Mouse (Mus musculus) CH12.LX (cell line): ENCODE data around the gene Napsa. TPM values are rescaled to one million over a fixed set of nuclear protein-coding genes. Genes with fewer than 3 reads are reported as not detected.

Experiments
- DNase-seq: peaks from one replicate; pipeline ENCODE4 v3.0.0-alpha.2; 2013; ENCODE audit errors: extremely low read depth
- H3K27ac ChIP-seq: 2 replicates; pipeline ENCODE4 v1.5.1; 2012; ENCODE audit warnings: low read depth, mild to moderate bottlenecking, control low read depth, moderate library complexity; ENCODE audit not compliant: insufficient read depth
- H3K27me3 ChIP-seq: replicated peaks from 2 replicates; pipeline ENCODE3; 2012; ENCODE audit warnings: inconsistent platforms
- H3K36me3 ChIP-seq, 2 experiments: replicated peaks in 1 of 2; 2 replicates each; pipeline versions ENCODE3 to v1.6.1; 2012; ENCODE audit warnings: inconsistent platforms in 1 of 2, low read length in 1 of 2, mild to moderate bottlenecking in 1 of 2, mixed read lengths in 1 of 2, moderate library complexity in 1 of 2; ENCODE audit not compliant: control insufficient read depth in 1 of 2, insufficient read depth in 1 of 2
- H3K4me1 ChIP-seq, 2 experiments: 2 replicates each; pipeline ENCODE4 v1.6.1; 2012; ENCODE audit warnings: inconsistent platforms in 1 of 2, moderate library complexity in 1 of 2; ENCODE audit not compliant: insufficient read depth in 2 of 2, control insufficient read depth in 1 of 2
- H3K4me2 ChIP-seq: 2 replicates; pipeline ENCODE4 v1.6.1; 2012; ENCODE audit warnings: low read depth, mild to moderate bottlenecking, control low read depth; ENCODE audit not compliant: poor library complexity, insufficient read depth, severe bottlenecking
- H3K4me3 ChIP-seq, 3 experiments: fragments of 150-350 bp in 1 of 3; sonication (generic) in 1 of 3; replicated peaks in 1 of 3; 2 replicates each; pipeline versions ENCODE3 to v1.5.1; 2011 to 2012; ENCODE audit warnings: low read depth in 2 of 3, low read length in 2 of 3, mild to moderate bottlenecking in 2 of 3, moderate library complexity in 2 of 3, control low read depth in 1 of 3, improper control_type of control experiment in 1 of 3, inconsistent platforms in 1 of 3, mixed read lengths in 1 of 3; ENCODE audit not compliant: poor library complexity in 1 of 3
- H3K79me2 ChIP-seq: replicated peaks from 2 replicates; pipeline ENCODE4 v1.6.1; 2012; ENCODE audit warnings: mild to moderate bottlenecking, moderate library complexity; ENCODE audit not compliant: control insufficient read depth, poor library complexity, insufficient read depth, severe bottlenecking; ENCODE audit errors: extremely low read depth
- H3K9ac ChIP-seq: 2 replicates; pipeline ENCODE4 v1.6.1; 2012; ENCODE audit warnings: low read depth, mild to moderate bottlenecking, control low read depth, moderate library complexity; ENCODE audit not compliant: insufficient read depth
- H3K9me3 ChIP-seq: replicated peaks from 2 replicates; pipeline ENCODE3; 2012; ENCODE audit warnings: low read length, inconsistent platforms, mixed read lengths
- BHLHE40 ChIP-seq: IDR thresholded peaks from 2 replicates; pipeline ENCODE4 v1.6.1; 2011; ENCODE audit warnings: mild to moderate bottlenecking, low read depth, low read length, improper control_type of control experiment
- CHD1 ChIP-seq: IDR thresholded peaks from 2 replicates; pipeline ENCODE4 v1.6.1; 2012; ENCODE audit warnings: low read depth, low read length, improper control_type of control experiment, inconsistent platforms
- CHD2 ChIP-seq: IDR thresholded peaks from 2 replicates; pipeline ENCODE4 v1.6.1; 2011; ENCODE audit warnings: low read length, improper control_type of control experiment
- CTCF ChIP-seq, 2 experiments: IDR thresholded peaks in 1 of 2; conservative IDR thresholded peaks in 1 of 2; 2 replicates each; pipeline ENCODE4 v1.5.1; 2011 to 2012; ENCODE audit warnings: low read depth in 2 of 2, low read length in 2 of 2, improper control_type of control experiment in 1 of 2, inconsistent platforms in 1 of 2, mild to moderate bottlenecking in 1 of 2, moderate library complexity in 1 of 2
- E2F4 ChIP-seq: IDR thresholded peaks from 2 replicates; pipeline ENCODE4 v1.6.1; 2011; ENCODE audit warnings: low read depth, low read length, improper control_type of control experiment; ENCODE audit not compliant: insufficient replicate concordance
- ELF1 ChIP-seq: IDR thresholded peaks from 2 replicates; pipeline ENCODE4 v1.6.1; 2014; ENCODE audit warnings: low read depth, mild to moderate bottlenecking, inconsistent platforms, low read length, improper control_type of control experiment
- EP300 ChIP-seq: IDR thresholded peaks from 2 replicates; pipeline ENCODE4 v1.6.1; 2011; ENCODE audit warnings: low read length, improper control_type of control experiment
- ETS1 ChIP-seq: conservative IDR thresholded peaks from 2 replicates; pipeline ENCODE4 v1.6.1; 2012; ENCODE audit warnings: low read depth, mild to moderate bottlenecking, inconsistent platforms, low read length, improper control_type of control experiment, moderate library complexity
- GABPA ChIP-seq: IDR thresholded peaks from 2 replicates; pipeline ENCODE4 v1.6.1; 2012; ENCODE audit warnings: low read depth, low read length, improper control_type of control experiment, inconsistent platforms; ENCODE audit not compliant: insufficient replicate concordance
- HCFC1 ChIP-seq: IDR thresholded peaks from 2 replicates; pipeline ENCODE4 v1.6.1; 2012; ENCODE audit warnings: low read depth, mild to moderate bottlenecking, inconsistent platforms, low read length, improper control_type of control experiment
- IRF4 ChIP-seq: IDR thresholded peaks from 2 replicates; pipeline ENCODE4 v1.6.1; 2014; ENCODE audit warnings: low read depth, mild to moderate bottlenecking, inconsistent platforms, low read length, improper control_type of control experiment
- JUN ChIP-seq: IDR thresholded peaks from 2 replicates; pipeline ENCODE4 v1.6.1; 2011; ENCODE audit warnings: low read depth, mild to moderate bottlenecking, low read length, improper control_type of control experiment, moderate library complexity; ENCODE audit not compliant: insufficient read depth
- JUND ChIP-seq: conservative IDR thresholded peaks from 2 replicates; pipeline ENCODE4 v1.6.1; 2011; ENCODE audit warnings: low read depth, low read length, improper control_type of control experiment
- KAT2A ChIP-seq: IDR thresholded peaks from 2 replicates; pipeline ENCODE4 v1.6.1; 2012; ENCODE audit warnings: low read length, improper control_type of control experiment, inconsistent platforms; ENCODE audit not compliant: insufficient replicate concordance
- MAFK ChIP-seq: IDR thresholded peaks from 2 replicates; pipeline ENCODE4 v1.6.1; 2011; ENCODE audit warnings: low read length, improper control_type of control experiment; ENCODE audit not compliant: insufficient replicate concordance
- MAX ChIP-seq: IDR thresholded peaks from 2 replicates; pipeline ENCODE4 v1.6.1; 2011; ENCODE audit warnings: low read length, improper control_type of control experiment
- MAZ ChIP-seq: IDR thresholded peaks from 2 replicates; pipeline ENCODE4 v1.6.1; 2012; ENCODE audit warnings: low read depth, mild to moderate bottlenecking, inconsistent platforms, low read length, improper control_type of control experiment, moderate library complexity
- MEF2A ChIP-seq: IDR thresholded peaks from 2 replicates; pipeline ENCODE4 v1.6.1; 2014; ENCODE audit warnings: low read depth, mild to moderate bottlenecking, inconsistent platforms, low read length, improper control_type of control experiment, borderline replicate concordance
- MXI1 ChIP-seq: IDR thresholded peaks from 2 replicates; pipeline ENCODE4 v1.6.1; 2011; ENCODE audit warnings: mild to moderate bottlenecking, low read depth, low read length, improper control_type of control experiment
- MYC ChIP-seq: IDR thresholded peaks from 2 replicates; pipeline ENCODE4 v1.6.1; 2011; ENCODE audit warnings: low read depth, mild to moderate bottlenecking, improper control_type of control experiment, low read length
- NELFE ChIP-seq: IDR thresholded peaks from 2 replicates; pipeline ENCODE4 v1.6.1; 2011; ENCODE audit warnings: low read depth, low read length, improper control_type of control experiment
- NRF1 ChIP-seq: IDR thresholded peaks from 2 replicates; pipeline ENCODE4 v1.6.1; 2014; ENCODE audit warnings: low read depth, mild to moderate bottlenecking, inconsistent platforms, low read length, improper control_type of control experiment, moderate library complexity
- PAX5 ChIP-seq: IDR thresholded peaks from 2 replicates; pipeline ENCODE4 v1.6.1; 2012; ENCODE audit warnings: low read length, inconsistent platforms, mixed read lengths
- POLR2A ChIP-seq: IDR thresholded peaks from 2 replicates; pipeline ENCODE4 v1.6.1; 2011; ENCODE audit warnings: low read depth, mild to moderate bottlenecking, improper control_type of control experiment, low read length
- POLR2AphosphoS2 ChIP-seq: IDR thresholded peaks from 2 replicates; pipeline ENCODE4 v1.6.1; 2011; ENCODE audit warnings: low read depth, low read length, improper control_type of control experiment
- RAD21 ChIP-seq: IDR thresholded peaks from 2 replicates; pipeline ENCODE4 v1.6.1; 2011; ENCODE audit warnings: low read depth, mild to moderate bottlenecking, low read length, improper control_type of control experiment, moderate library complexity
- RCOR1 ChIP-seq: conservative IDR thresholded peaks from 2 replicates; pipeline ENCODE4 v1.6.1; 2012; ENCODE audit warnings: low read depth, mild to moderate bottlenecking, inconsistent platforms, low read length, improper control_type of control experiment
- SIN3A ChIP-seq: IDR thresholded peaks from 2 replicates; pipeline ENCODE4 v1.6.1; 2012; ENCODE audit warnings: low read length, improper control_type of control experiment, inconsistent platforms
- SMC3 ChIP-seq: IDR thresholded peaks from 2 replicates; pipeline ENCODE4 v1.6.1; 2011; ENCODE audit warnings: low read depth, low read length, improper control_type of control experiment
- TBP ChIP-seq: conservative IDR thresholded peaks from 2 replicates; pipeline ENCODE4 v1.6.1; 2011; ENCODE audit warnings: low read depth, low read length, improper control_type of control experiment
- TCF12 ChIP-seq: IDR thresholded peaks from 2 replicates; pipeline ENCODE4 v1.6.1; 2014; ENCODE audit warnings: low read depth, mild to moderate bottlenecking, inconsistent platforms, low read length, improper control_type of control experiment
- UBTF ChIP-seq: IDR thresholded peaks from 2 replicates; pipeline ENCODE4 v1.6.1; 2012; ENCODE audit warnings: low read depth, mild to moderate bottlenecking, inconsistent platforms, low read length, improper control_type of control experiment, moderate library complexity
- USF1 ChIP-seq: IDR thresholded peaks from 2 replicates; pipeline ENCODE4 v1.6.1; 2014; ENCODE audit warnings: low read depth, mild to moderate bottlenecking, inconsistent platforms, low read length, improper control_type of control experiment
- USF2 ChIP-seq: conservative IDR thresholded peaks from 2 replicates; pipeline ENCODE4 v1.6.1; 2011; ENCODE audit warnings: low read depth, low read length, improper control_type of control experiment
- ZC3H11A ChIP-seq: IDR thresholded peaks from 2 replicates; pipeline ENCODE4 v1.6.1; 2012; ENCODE audit warnings: low read depth, mild to moderate bottlenecking, inconsistent platforms, low read length, improper control_type of control experiment
- ZKSCAN1 ChIP-seq: IDR thresholded peaks from 2 replicates; pipeline ENCODE4 v1.6.1; 2012; ENCODE audit warnings: low read depth, inconsistent platforms, low read length, improper control_type of control experiment, borderline replicate concordance
- ZMIZ1 ChIP-seq: IDR thresholded peaks from 2 replicates; pipeline ENCODE4 v1.6.1; 2012; ENCODE audit warnings: low read depth, mild to moderate bottlenecking, inconsistent platforms, low read length, improper control_type of control experiment
- ZNF384 ChIP-seq: IDR thresholded peaks from 2 replicates; pipeline ENCODE4 v1.6.1; 2012; ENCODE audit warnings: low read depth, low read length, improper control_type of control experiment, inconsistent platforms
- dilution Hi-C: fragments of 300-500 bp; cut with MboI; formaldehyde crosslinking; loops from 2 replicates; pipeline ENCODE4 v1.14.3; 2020; ENCODE audit warnings: low sequenced_read_pairs; ENCODE audit not compliant: extremely low pct_unique_long_range_greater_than_20kb, extremely low pct_ligation_motif_present
- in situ Hi-C: fragments of 300-500 bp; cut with MboI; formaldehyde crosslinking; loops from 3 replicates; pipeline ENCODE4 v1.14.3; 2019; ENCODE audit warnings: low sequenced_read_pairs, low pct_ligation_motif_present, low pct_unique_long_range_greater_than_20kb, mixed read lengths
- polyA plus RNA-seq: library from polyadenylated mRNA; unstranded; fragments of >175 nt; gene quantifications from 2 replicates; pipeline ENCODE4 v1.2.1, GENCODE M21; 2012; ENCODE audit warnings: low read depth; ENCODE audit not compliant: insufficient read length
- total RNA-seq, 2 experiments: library from RNA; depleted of rRNA; stranded (reverse); fragments of 300-350 nt in 1 of 2; fragments of >200 nt in 1 of 2; gene quantifications; 2 replicates each; pipeline ENCODE4 v1.2.3; 2012 to 2014

Napsa gene
- total and polyA plus RNA-seq, 3 experiments = 175 to 253 (median 194) TPM

DNA sequence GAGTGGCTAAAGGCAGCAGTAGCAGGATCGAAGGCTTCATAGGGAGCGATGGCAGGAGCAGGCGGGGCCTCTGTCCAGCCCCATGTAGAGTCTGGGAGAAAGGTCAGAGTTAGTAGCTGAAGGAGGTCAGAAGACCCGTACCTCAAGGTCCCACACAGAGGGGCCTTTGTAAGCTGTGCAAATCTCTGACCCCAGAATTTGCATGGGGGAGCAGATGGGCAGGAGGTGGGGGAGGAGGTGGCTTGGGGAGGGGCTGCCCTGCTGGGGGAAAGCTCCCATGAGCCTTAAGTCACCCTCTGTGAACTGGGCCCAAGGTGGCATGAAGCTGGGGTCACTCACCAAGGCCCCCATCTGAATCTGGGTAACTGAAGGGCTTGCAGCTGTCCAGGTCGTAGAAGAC is 42.7 kb upstream of the Napsa start:
- DNase-seq = peak; percentile 61

GRCm38 (mm10) chr7:44530507-44530906 is 41.7 kb upstream of the Napsa start:
- Histone ChIP-seq H3K4me2 (peak overlapping the region; percentile 59), H3K27ac (peak overlapping the region; percentile 98), H3K4me1 (peaks cover 45 to 57% of the 10 kb centered on the region in 2 experiments), H3K4me3 (peak overlapping the region; percentile 65 to 77 (median 72)), H3K9me3 (no peaks in the 10 kb centered on the region), H3K36me3 (peaks cover 23 to 62% of the 10 kb centered on the region in 2 experiments), H3K79me2 (peaks cover 10% of the 10 kb centered on the region), H3K27me3 (no peaks in the 10 kb centered on the region), H3K9ac (peak overlapping the region; percentile 39)
- no peak for DNase-seq
- in situ Hi-C loops = no loop called here
- dilution Hi-C loops = no loop called here
- TF ChIP-seq TCF12 = no peak
- no peak for TF ChIP-seq MAX
- 0 out of 2 replicates have a peak, but pooled peaks have one; percentile 6 for TF ChIP-seq SIN3A
- TF ChIP-seq USF1 = no peak
- TF ChIP-seq ZNF384 = no peak
- TF ChIP-seq SMC3 = no peak
- no peak for TF ChIP-seq TBP
- no peak for TF ChIP-seq IRF4
- peak; percentile 23; the same call in 1 of the 2 replicates for TF ChIP-seq ZMIZ1
- 0 out of 2 replicates have a peak, but pooled peaks have one; percentile 7 for TF ChIP-seq MYC
- TF ChIP-seq USF2 = no peak
- TF ChIP-seq CHD1 = peak; percentile 92
- TF ChIP-seq POLR2AphosphoS2 = 0 out of 2 replicates have a peak, but pooled peaks have one; percentile 50
- 0 out of 2 replicates have a peak, but pooled peaks have one; percentile 34 for TF ChIP-seq EP300
- 0 out of 2 replicates have a peak, but pooled peaks have one; percentile 28 for TF ChIP-seq BHLHE40
- TF ChIP-seq CTCF (conservative IDR thresholded peaks at IDR 0.05 in 1 of 2, IDR thresholded peaks at IDR 0.05 in 1 of 2; ENCODE audit: low read depth in 2 of 2, low read length in 2 of 2) = no peak
- no peak for TF ChIP-seq HCFC1
- TF ChIP-seq MXI1 = 0 out of 2 replicates have a peak, but pooled peaks have one; percentile 13

More for the DNA sequence above, 42.7 kb upstream of the Napsa start:
- dilution Hi-C loops (no loop called here), in situ Hi-C loops (no loop called here)
- Histone ChIP-seq H3K27me3 (no peaks in the 10 kb centered on the region), H3K79me2 (peaks cover 10% of the 10 kb centered on the region), H3K9ac (peak overlapping the region; percentile 43; the same call in 1 of the 2 replicates), H3K4me3 (peak overlapping the region; percentile 65 to 77 (median 72)), H3K27ac (peak overlapping the region; percentile 98), H3K9me3 (no peaks in the 10 kb centered on the region), H3K4me1 (peaks cover 42 to 57% of the 10 kb centered on the region in 2 experiments), H3K36me3 (peaks cover 16 to 53% of the 10 kb centered on the region in 2 experiments), H3K4me2 (peak overlapping the region; percentile 59)
- TF ChIP-seq IRF4 (peak; percentile 70; the same call in 1 of the 2 replicates), TCF12 (peak; percentile 94), MAZ (peak; percentile 95), ETS1 (peak; percentile 82), MYC (no peak), NRF1 (no peak), ZKSCAN1 (no peak), MEF2A (peak; percentile 74), SIN3A (no peak; the same call in none of the 2 replicates), RAD21 (no peak), CHD2 (peak; percentile 80), BHLHE40 (peak; percentile 69), HCFC1 (peak; percentile 23), EP300 (peak; percentile 61), POLR2A (peak; percentile 36; the same call in 1 of the 2 replicates), SMC3 (no peak; the same call in 1 of the 2 replicates), ZC3H11A (no peak), POLR2AphosphoS2 (no peak), ZNF384 (no peak), USF1 (no peak), USF2 (no peak), JUN (no peak), RCOR1 (no peak), KAT2A (no peak), ELF1 (no peak), NELFE (0 out of 2 replicates have a peak, but pooled peaks have one; percentile 28), MAFK (peak; percentile 37; the same call in 1 of the 2 replicates), GABPA (no peak), CHD1 (no peak), E2F4 (no peak), CTCF (conservative IDR thresholded peaks at IDR 0.05 in 1 of 2, IDR thresholded peaks at IDR 0.05 in 1 of 2; ENCODE audit: low read depth in 2 of 2, low read length in 2 of 2) (no peak), MAX (no peak), ZMIZ1 (no peak), PAX5 (no peak), JUND (no peak), TBP (0 out of 2 replicates have a peak, but pooled peaks have one; percentile 23), UBTF (no peak; the same call in 1 of the 2 replicates), MXI1 (no peak; the same call in 1 of the 2 replicates)
